Mouse (Mus musculus): ENCODE data around the gene Cym. TPM values are rescaled to one million over a fixed set of nuclear protein-coding genes. Genes with fewer than 3 reads are reported as not detected.

Cym gene
- polyA plus RNA-seq, 1 experiment from 2014 or later: not detected

DNA sequence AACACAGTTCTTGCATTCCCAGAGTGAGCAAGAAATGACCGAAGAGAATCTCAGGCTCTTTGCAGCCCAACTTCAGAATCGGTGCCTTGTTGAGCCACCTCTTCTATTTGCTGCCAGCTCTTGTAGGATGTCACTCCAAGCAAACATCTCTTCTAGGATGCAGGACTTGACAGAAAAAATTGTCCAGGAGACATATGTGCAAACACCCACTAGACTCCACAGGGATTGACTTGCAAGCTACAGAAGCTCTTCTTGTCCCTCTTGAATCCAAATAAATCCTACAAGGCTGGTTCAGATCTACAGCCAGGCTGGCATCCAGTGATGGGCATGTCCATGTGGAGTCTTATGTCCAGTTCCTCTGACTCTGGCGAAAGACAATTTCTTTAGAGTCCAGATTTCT, 17.1 kb downstream of the Cym start:
- H3K4me1 ChIP-seq (ENCODE audit: control insufficient read depth, insufficient read depth, low read length): no peaks in the 10 kb centered on the region
- H3K9ac ChIP-seq (replicated peaks; ENCODE audit: low read length): no peak overlapping the region
- no peak overlapping the region for H3K27ac ChIP-seq (replicated peaks; ENCODE audit: low read depth, low read length)
- no peak overlapping the region for H3K4me3 ChIP-seq (ENCODE audit: low read depth, low read length)
- H3K4me2 ChIP-seq (ENCODE audit: low read depth, low read length): no peak overlapping the region
- ATAC-seq (replicated peaks; ENCODE audit: insufficient number of reproducible peaks, low FRiP score, low TSS enrichment, low read depth) (no peak), DNase-seq (ENCODE audit: low spot score) (no peak)
- WGBS: 87% methylated on average over 3 of the region's 3 CpGs
- H3K27me3 ChIP-seq (ENCODE audit: control insufficient read depth, insufficient read depth, low read length): no peaks in the 10 kb centered on the region
- no peaks in the 10 kb centered on the region for H3K9me3 ChIP-seq (replicated peaks; ENCODE audit: control insufficient read depth, low read length)
- no peaks in the 10 kb centered on the region for H3K36me3 ChIP-seq (replicated peaks; ENCODE audit: control insufficient read depth, insufficient read depth, low read depth, low read length)

DNA sequence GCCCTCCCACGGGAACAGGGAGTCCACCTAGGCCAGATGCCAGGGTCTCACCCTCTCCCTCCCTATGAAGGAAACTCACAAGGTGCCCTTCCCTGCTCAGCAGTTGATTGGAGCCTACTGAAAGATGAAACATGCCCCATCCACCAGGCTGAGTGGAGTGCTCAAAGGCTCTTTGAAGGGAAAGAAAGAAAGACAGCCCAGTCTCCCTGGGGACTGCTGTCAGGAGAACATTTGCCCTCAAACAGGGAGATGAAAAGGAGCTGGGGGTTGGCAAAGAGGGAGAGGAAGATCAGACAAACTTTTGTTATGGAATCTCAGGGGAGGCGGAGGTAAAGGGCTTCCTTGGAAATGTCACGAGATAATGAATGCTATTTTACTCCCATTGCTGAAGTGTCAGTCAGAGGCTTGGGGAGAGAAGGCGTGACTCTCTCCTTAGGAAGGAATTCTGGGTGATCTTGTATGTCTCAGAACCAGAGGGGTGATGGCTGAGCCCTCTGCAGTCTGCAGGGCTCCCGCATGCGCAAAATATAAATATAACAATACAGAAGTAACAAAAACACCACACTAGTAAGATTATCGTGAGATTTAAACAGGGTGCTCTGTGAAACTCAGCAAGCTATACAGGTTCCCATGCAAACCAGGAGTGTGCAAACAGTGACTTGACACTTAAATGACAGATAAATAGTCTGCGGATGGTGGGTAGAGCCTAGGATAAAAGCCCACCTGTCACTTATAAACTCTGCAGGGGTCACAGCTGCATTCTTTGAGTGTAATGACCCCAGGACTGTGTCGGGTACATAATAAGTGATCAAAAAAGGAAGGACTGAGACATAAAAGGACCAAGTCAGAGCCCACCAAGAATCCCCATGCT, 20.0 kb downstream of the Cym start:
- no peak overlapping the region for H3K9ac ChIP-seq (replicated peaks; ENCODE audit: low read length)
- no peak overlapping the region for H3K4me2 ChIP-seq (ENCODE audit: low read depth, low read length)
- no peak for ATAC-seq (replicated peaks; ENCODE audit: insufficient number of reproducible peaks, low FRiP score, low TSS enrichment, low read depth)
- H3K9me3 ChIP-seq (replicated peaks; ENCODE audit: control insufficient read depth, low read length): no peaks in the 10 kb centered on the region
- no peaks in the 10 kb centered on the region for H3K36me3 ChIP-seq (replicated peaks; ENCODE audit: control insufficient read depth, insufficient read depth, low read depth, low read length)
- H3K4me1 ChIP-seq (ENCODE audit: control insufficient read depth, insufficient read depth, low read length): no peaks in the 10 kb centered on the region
- H3K27me3 ChIP-seq (ENCODE audit: control insufficient read depth, insufficient read depth, low read length): no peaks in the 10 kb centered on the region
- DNase-seq (ENCODE audit: low spot score): no peak
- 44% methylated on average over 9 of the region's 9 CpGs for WGBS
- H3K27ac ChIP-seq (replicated peaks; ENCODE audit: low read depth, low read length): no peak overlapping the region
- no peak overlapping the region for H3K4me3 ChIP-seq (ENCODE audit: low read depth, low read length)

DNA sequence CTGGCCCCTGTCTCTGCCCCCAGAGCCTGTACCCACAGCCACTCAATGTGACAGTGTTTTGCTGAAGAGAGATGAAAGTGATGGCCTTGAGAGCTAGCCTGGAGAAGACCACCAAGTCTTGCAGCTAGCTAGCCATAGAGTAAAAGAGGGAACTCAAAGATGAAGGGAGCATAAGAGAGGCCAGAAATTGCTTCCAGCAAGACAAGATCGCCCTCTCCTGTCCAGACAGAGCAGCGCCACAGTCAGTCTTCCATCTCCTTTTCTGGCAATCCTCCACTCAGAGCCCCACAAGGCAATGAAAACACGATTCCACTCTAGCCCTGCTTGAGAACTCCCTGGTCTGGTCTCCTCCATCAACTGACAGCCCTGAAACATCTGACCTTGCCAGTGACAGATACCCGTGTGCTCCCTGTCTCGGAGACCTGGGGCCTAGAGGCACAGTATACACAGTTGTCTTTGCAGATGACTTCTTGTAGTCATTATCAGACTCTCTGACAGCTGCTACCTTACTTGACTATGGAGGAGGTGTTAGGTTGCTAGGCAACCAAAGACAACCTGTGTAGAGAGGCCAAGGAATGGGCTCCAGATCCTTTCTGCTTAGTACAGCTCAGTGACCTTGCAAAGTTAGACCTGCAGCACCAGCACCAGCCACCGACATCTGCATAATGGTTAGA, 33.2 kb downstream of the Cym start:
- no peaks in the 10 kb centered on the region for H3K9me3 ChIP-seq (replicated peaks; ENCODE audit: control insufficient read depth, low read length)
- H3K36me3 ChIP-seq (replicated peaks; ENCODE audit: control insufficient read depth, insufficient read depth, low read depth, low read length): no peaks in the 10 kb centered on the region
- H3K4me3 ChIP-seq (ENCODE audit: low read depth, low read length): no peak overlapping the region
- H3K4me2 ChIP-seq (ENCODE audit: low read depth, low read length): no peak overlapping the region
- ATAC-seq (replicated peaks; ENCODE audit: insufficient number of reproducible peaks, low FRiP score, low TSS enrichment, low read depth): 0 out of 2 replicates have a peak, but pooled peaks have one; percentile 40
- 55% methylated on average over 6 of the region's 6 CpGs for WGBS
- peak; percentile 40 for DNase-seq (ENCODE audit: low spot score)
- no peaks in the 10 kb centered on the region for H3K27me3 ChIP-seq (ENCODE audit: control insufficient read depth, insufficient read depth, low read length)
- no peak overlapping the region for H3K27ac ChIP-seq (replicated peaks; ENCODE audit: low read depth, low read length)
- no peaks in the 10 kb centered on the region for H3K4me1 ChIP-seq (ENCODE audit: control insufficient read depth, insufficient read depth, low read length)
- no peak overlapping the region for H3K9ac ChIP-seq (replicated peaks; ENCODE audit: low read length)

DNA sequence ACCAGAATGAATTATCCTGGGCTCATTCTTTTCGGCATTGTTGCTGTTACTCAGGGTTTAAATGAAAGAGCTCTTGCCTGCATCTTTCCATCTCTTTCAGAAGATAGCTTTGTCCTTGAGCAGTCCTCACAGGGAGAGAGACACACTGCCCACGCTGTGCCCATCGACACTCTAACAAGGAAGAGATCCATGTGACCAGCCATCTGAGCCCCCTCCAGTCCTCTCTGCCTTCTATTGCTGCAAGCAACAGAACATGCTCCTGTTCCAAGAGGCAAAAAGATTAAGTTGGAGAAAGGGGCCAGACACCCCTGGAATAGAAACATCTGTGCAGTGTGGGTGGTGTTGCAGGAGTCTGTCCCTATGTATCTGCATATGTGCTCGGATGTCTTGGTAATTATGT, 34.5 kb downstream of the Cym start:
- no peak for ATAC-seq (replicated peaks; ENCODE audit: insufficient number of reproducible peaks, low FRiP score, low TSS enrichment, low read depth)
- WGBS: 76% methylated on average over 4 of the region's 4 CpGs

DNA sequence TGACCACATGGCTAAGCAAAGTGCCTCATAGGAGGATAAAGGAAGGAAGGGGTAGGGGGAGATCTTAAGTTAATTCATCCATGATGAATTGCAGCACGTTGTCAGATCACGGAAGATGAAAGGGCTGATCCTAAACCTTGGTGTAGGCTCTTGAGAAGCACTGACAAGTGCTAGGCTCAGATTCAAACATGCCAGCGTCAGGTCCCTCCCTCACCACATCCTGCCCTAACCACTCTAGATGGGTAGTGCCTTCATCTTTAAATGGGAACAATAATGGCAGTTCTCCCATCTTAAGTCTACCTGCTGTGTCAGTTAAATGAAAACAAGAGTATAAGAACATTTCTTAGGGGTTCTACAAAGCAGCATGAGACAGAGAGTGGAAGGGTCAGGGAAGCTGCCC, 35.9 kb downstream of the Cym start:
- no peak overlapping the region for H3K4me3 ChIP-seq (ENCODE audit: low read depth, low read length)
- no peak overlapping the region for H3K27ac ChIP-seq (replicated peaks; ENCODE audit: low read depth, low read length)
- no peak for DNase-seq (ENCODE audit: low spot score)
- no peaks in the 10 kb centered on the region for H3K9me3 ChIP-seq (replicated peaks; ENCODE audit: control insufficient read depth, low read length)
- no peaks in the 10 kb centered on the region for H3K27me3 ChIP-seq (ENCODE audit: control insufficient read depth, insufficient read depth, low read length)
- no peak overlapping the region for H3K4me2 ChIP-seq (ENCODE audit: low read depth, low read length)
- ATAC-seq (replicated peaks; ENCODE audit: insufficient number of reproducible peaks, low FRiP score, low TSS enrichment, low read depth): no peak
- no peaks in the 10 kb centered on the region for H3K36me3 ChIP-seq (replicated peaks; ENCODE audit: control insufficient read depth, insufficient read depth, low read depth, low read length)
- H3K9ac ChIP-seq (replicated peaks; ENCODE audit: low read length): no peak overlapping the region
- no peaks in the 10 kb centered on the region for H3K4me1 ChIP-seq (ENCODE audit: control insufficient read depth, insufficient read depth, low read length)
- WGBS: 79% methylated on average over 3 of the region's 3 CpGs

More for the DNA sequence above, 34.5 kb downstream of the Cym start:
- H3K36me3 ChIP-seq (replicated peaks; ENCODE audit: control insufficient read depth, insufficient read depth, low read depth, low read length): no peaks in the 10 kb centered on the region
- no peaks in the 10 kb centered on the region for H3K9me3 ChIP-seq (replicated peaks; ENCODE audit: control insufficient read depth, low read length)
- H3K4me1 ChIP-seq (ENCODE audit: control insufficient read depth, insufficient read depth, low read length): no peaks in the 10 kb centered on the region
- no peaks in the 10 kb centered on the region for H3K27me3 ChIP-seq (ENCODE audit: control insufficient read depth, insufficient read depth, low read length)
- H3K4me3 ChIP-seq (ENCODE audit: low read depth, low read length): no peak overlapping the region
- H3K27ac ChIP-seq (replicated peaks; ENCODE audit: low read depth, low read length): no peak overlapping the region
- DNase-seq (ENCODE audit: low spot score): no peak
- H3K4me2 ChIP-seq (ENCODE audit: low read depth, low read length): no peak overlapping the region
- no peak overlapping the region for H3K9ac ChIP-seq (replicated peaks; ENCODE audit: low read length)

DNA sequence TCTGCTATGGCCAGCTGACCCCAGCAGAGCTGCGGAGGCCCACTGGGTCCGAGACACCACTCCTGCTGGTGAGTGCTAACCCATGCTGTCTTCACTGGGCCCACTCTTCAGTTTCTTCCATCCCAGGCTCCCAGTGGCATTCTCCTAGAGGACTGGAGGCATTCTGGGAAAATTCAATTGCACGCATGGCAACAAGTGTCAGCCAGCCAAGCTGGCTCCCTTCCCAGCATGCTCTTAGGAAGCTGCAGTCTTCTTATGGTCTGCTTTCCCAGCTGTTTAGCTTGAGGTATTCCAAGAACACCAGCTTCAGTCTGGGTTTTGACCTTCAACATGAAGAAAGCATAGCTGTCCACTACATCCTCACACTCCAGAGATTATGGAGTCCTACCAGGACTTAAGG, 38.4 kb downstream of the Cym start:
- Histone ChIP-seq H3K4me2 (ENCODE audit: low read depth, low read length) (no peak overlapping the region), H3K4me1 (ENCODE audit: control insufficient read depth, insufficient read depth, low read length) (no peaks in the 10 kb centered on the region), H3K36me3 (replicated peaks; ENCODE audit: control insufficient read depth, insufficient read depth, low read depth, low read length) (no peaks in the 10 kb centered on the region), H3K9me3 (replicated peaks; ENCODE audit: control insufficient read depth, low read length) (no peaks in the 10 kb centered on the region), H3K4me3 (ENCODE audit: low read depth, low read length) (no peak overlapping the region), H3K27ac (replicated peaks; ENCODE audit: low read depth, low read length) (no peak overlapping the region), H3K9ac (replicated peaks; ENCODE audit: low read length) (no peak overlapping the region), H3K27me3 (ENCODE audit: control insufficient read depth, insufficient read depth, low read length) (no peaks in the 10 kb centered on the region)
- ATAC-seq (replicated peaks; ENCODE audit: insufficient number of reproducible peaks, low FRiP score, low TSS enrichment, low read depth): no peak
- 78% methylated on average over 3 of the region's 3 CpGs for WGBS
- DNase-seq (ENCODE audit: low spot score): no peak

DNA sequence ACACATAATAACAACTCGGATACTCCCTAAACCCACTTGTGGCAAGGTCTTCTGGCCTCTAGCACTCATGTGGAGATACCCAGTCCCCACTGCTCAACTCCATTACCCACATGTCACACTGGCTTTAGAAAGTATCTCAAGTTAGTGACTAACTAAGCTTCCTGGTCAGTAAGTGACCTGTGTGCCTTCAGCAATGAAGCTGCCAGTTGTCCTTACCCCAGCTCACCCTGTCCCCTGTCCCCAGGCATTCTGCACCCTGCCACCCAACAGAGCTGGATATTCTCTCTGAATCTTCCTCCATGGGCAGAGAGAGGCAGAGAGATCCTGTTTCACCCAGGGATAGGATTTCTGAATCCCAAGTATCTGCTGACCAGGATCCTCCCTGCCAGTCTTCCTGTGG, 38.8 kb downstream of the Cym start, which contains the start of gene Kcna10:
Gene Kcna10 (plus strand): TSS at position 301 of the 400 bp plus-strand sequence.
- Histone ChIP-seq H3K4me2 (ENCODE audit: low read depth, low read length) (no peak within 1 kb of the TSS), H3K4me3 (ENCODE audit: low read depth, low read length) (no peak within 1 kb of the TSS), H3K27ac (replicated peaks; ENCODE audit: low read depth, low read length) (no peak within 1 kb of the TSS), H3K27me3 (ENCODE audit: control insufficient read depth, insufficient read depth, low read length) (no peaks in the 10 kb centered on the region), H3K4me1 (ENCODE audit: control insufficient read depth, insufficient read depth, low read length) (no peaks in the 10 kb centered on the region), H3K36me3 (replicated peaks; ENCODE audit: control insufficient read depth, insufficient read depth, low read depth, low read length) (no peaks in the 10 kb centered on the region), H3K9me3 (replicated peaks; ENCODE audit: control insufficient read depth, low read length) (no peaks in the 10 kb centered on the region), H3K9ac (replicated peaks; ENCODE audit: low read length) (no peak within 1 kb of the TSS)
- DNase-seq (ENCODE audit: low spot score): no peak
- WGBS: 67% methylated on average over 1 of the region's 1 CpGs
- no peak for ATAC-seq (replicated peaks; ENCODE audit: insufficient number of reproducible peaks, low FRiP score, low TSS enrichment, low read depth)

DNA sequence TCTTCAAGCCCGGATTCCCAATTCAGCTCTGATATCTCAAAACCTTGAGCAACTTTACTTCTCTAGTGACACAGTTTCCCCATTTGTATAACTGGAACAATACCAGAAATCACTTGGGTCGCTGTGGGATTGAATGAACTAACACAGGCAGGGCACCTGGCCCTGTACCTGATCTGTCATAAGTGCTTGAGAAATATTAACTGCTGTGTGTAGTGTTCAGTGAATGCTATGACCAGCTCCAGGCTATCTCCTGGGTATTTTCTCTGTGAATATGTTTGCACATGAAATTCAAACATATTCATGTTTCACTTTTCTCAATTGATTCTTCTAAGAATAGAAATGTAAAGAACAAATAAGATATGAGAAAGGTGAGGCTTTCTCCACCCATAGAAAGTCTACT, 40.7 kb downstream of the Cym start:
- Histone ChIP-seq H3K4me1 (ENCODE audit: control insufficient read depth, insufficient read depth, low read length) (no peaks in the 10 kb centered on the region), H3K36me3 (replicated peaks; ENCODE audit: control insufficient read depth, insufficient read depth, low read depth, low read length) (no peaks in the 10 kb centered on the region), H3K4me2 (ENCODE audit: low read depth, low read length) (no peak overlapping the region), H3K27ac (replicated peaks; ENCODE audit: low read depth, low read length) (no peak overlapping the region), H3K4me3 (ENCODE audit: low read depth, low read length) (no peak overlapping the region), H3K27me3 (ENCODE audit: control insufficient read depth, insufficient read depth, low read length) (no peaks in the 10 kb centered on the region), H3K9me3 (replicated peaks; ENCODE audit: control insufficient read depth, low read length) (no peaks in the 10 kb centered on the region), H3K9ac (replicated peaks; ENCODE audit: low read length) (no peak overlapping the region)
- 74% methylated on average over 2 of the region's 2 CpGs for WGBS
- no peak for DNase-seq (ENCODE audit: low spot score)
- ATAC-seq (replicated peaks; ENCODE audit: insufficient number of reproducible peaks, low FRiP score, low TSS enrichment, low read depth): no peak

Data from embryonic facial prominence, embryonic 11.5 days (tissue).